Mouse (Mus musculus) heart, postnatal 10 days (tissue): ENCODE measurements at regions not wholly inside any gene's neighbourhood (a gene's known extent, or its start where the extent isn't known, plus 50 kb on each side); places are given as distances from the start of the nearest gene placed in this dataset.
A peak's percentile ranks its signal among the peaks of the same experiment; 100 is the strongest.

Source experiments
- DNase-seq, 2 experiments: peaks; one replicate each; pipeline ENCODE4 v3.0.0; 2021
- intact Hi-C: fragments of 180-260 bp; cut with DNase I; formaldehyde crosslinking; loops from one replicate; pipeline ENCODE4 v1.15.1; 2025

- intact Hi-C loops = no loop called here
- DNase-seq = no peak
Measured at GRCm38 (mm10) chr1:73579680-73580079, 544.6 kb downstream of the Tns1 start.

- intact Hi-C loops = no loop called here
Measured at GRCm38 (mm10) chr1:73577019-73577418, 547.2 kb downstream of the Tns1 start.

GRCm38 (mm10) chr1:73575694-73576093 is 548.6 kb downstream of the Tns1 start:
- intact Hi-C loops = no loop called here
- DNase-seq = no peak

More at GRCm38 (mm10) chr1:73577019-73577418, 547.2 kb downstream of the Tns1 start:
- DNase-seq = no peak

GRCm38 (mm10) chr1:73570944-73571343 is 553.3 kb downstream of the Tns1 start:
- DNase-seq = no peak

GRCm38 (mm10) chr1:73566770-73567169 is 551.1 kb upstream of the Tnp1 start:
- intact Hi-C loops = no loop called here
- peak; percentile 37 to 39 for DNase-seq

More at GRCm38 (mm10) chr1:73570944-73571343, 553.3 kb downstream of the Tns1 start:
- intact Hi-C loops = no loop called here

- no peak for DNase-seq
- intact Hi-C loops = no loop called here
Measured at GRCm38 (mm10) chr1:73560594-73560993, 544.9 kb upstream of the Tnp1 start.

- no peak for DNase-seq
- intact Hi-C loops = no loop called here
Measured at GRCm38 (mm10) chr1:73547877-73548276, 532.2 kb upstream of the Tnp1 start.

- intact Hi-C loops = no loop called here
- DNase-seq = no peak
Measured at GRCm38 (mm10) chr1:73545401-73545800, 529.7 kb upstream of the Tnp1 start.

- DNase-seq = no peak
- intact Hi-C loops = no loop called here
Measured at GRCm38 (mm10) chr1:73541371-73541770, 525.7 kb upstream of the Tnp1 start.

- intact Hi-C loops = no loop called here
- no peak for DNase-seq
Measured at GRCm38 (mm10) chr1:73538420-73538871, 522.7 kb upstream of the Tnp1 start.

- DNase-seq = no peak
- intact Hi-C loops = no loop called here
Measured at GRCm38 (mm10) chr1:73535726-73536265, 520.1 kb upstream of the Tnp1 start.

- DNase-seq = no peak
- intact Hi-C loops = no loop called here
Measured at GRCm38 (mm10) chr1:73533526-73533925, 517.8 kb upstream of the Tnp1 start.

- no peak for DNase-seq
- intact Hi-C loops = no loop called here
Measured at GRCm38 (mm10) chr1:73532316-73532715, 516.6 kb upstream of the Tnp1 start.

GRCm38 (mm10) chr1:73531831-73532230 is 516.1 kb upstream of the Tnp1 start:
- no peak for DNase-seq
- intact Hi-C loops = no loop called here

GRCm38 (mm10) chr1:73530326-73530725 is 514.6 kb upstream of the Tnp1 start:
- intact Hi-C loops = no loop called here

GRCm38 (mm10) chr1:73528623-73529022 is 512.9 kb upstream of the Tnp1 start:
- intact Hi-C loops = no loop called here
- no peak for DNase-seq

More at GRCm38 (mm10) chr1:73530326-73530725, 514.6 kb upstream of the Tnp1 start:
- no peak for DNase-seq

GRCm38 (mm10) chr1:73516441-73516840 is 500.7 kb upstream of the Tnp1 start:
- intact Hi-C loops = no loop called here
- DNase-seq = peak; percentile 64 to 65

- intact Hi-C loops = no loop called here
- DNase-seq = peak; percentile 30 to 50
Measured at GRCm38 (mm10) chr1:73515781-73516180, 500.1 kb upstream of the Tnp1 start.

GRCm38 (mm10) chr1:73513822-73514221 is 498.1 kb upstream of the Tnp1 start:
- DNase-seq = peak in 1 of 2 experiments; percentile 11
- intact Hi-C loops = no loop called here

GRCm38 (mm10) chr1:73512836-73513235 is 497.1 kb upstream of the Tnp1 start:
- intact Hi-C loops = no loop called here
- DNase-seq = no peak

- no peak for DNase-seq
- intact Hi-C loops = no loop called here
Measured at GRCm38 (mm10) chr1:73507071-73507754, 491.5 kb upstream of the Tnp1 start.

- DNase-seq = no peak
- intact Hi-C loops = no loop called here
Measured at GRCm38 (mm10) chr1:73503611-73504010, 487.9 kb upstream of the Tnp1 start.
